Mouse (Mus musculus): ENCODE data around the gene Cnot11.
A peak's percentile ranks its signal among the peaks of the same experiment; 100 is the strongest.

Gene Cnot11

GRCm38 (mm10) chr1:39534831-39535230 is at the start of gene Cnot11:
Gene Cnot11, plus strand, starts transcription at chr1:39534992.
- DNase-seq (ENCODE audit: low spot score in 2 of 2), result no peak

- no peak for DNase-seq (ENCODE audit: low spot score in 2 of 2)
Measured at GRCm38 (mm10) chr1:39487370-39487769, 47.4 kb upstream of the Cnot11 start.

GRCm38 (mm10) chr1:39493165-39493564 is 41.6 kb upstream of the Cnot11 start:
- DNase-seq (ENCODE audit: low spot score in 2 of 2), result no peak

- no peak for DNase-seq (ENCODE audit: low spot score in 2 of 2)
Measured at GRCm38 (mm10) chr1:39493664-39494063, 41.1 kb upstream of the Cnot11 start.

- no peak for DNase-seq (ENCODE audit: low spot score in 2 of 2)
Measured at GRCm38 (mm10) chr1:39496995-39497394, 37.8 kb upstream of the Cnot11 start.

GRCm38 (mm10) chr1:39497748-39498147 is 37.0 kb upstream of the Cnot11 start:
- no peak for DNase-seq (ENCODE audit: low spot score in 2 of 2)

- DNase-seq (ENCODE audit: low spot score in 2 of 2), result no peak
Measured at GRCm38 (mm10) chr1:39499485-39499941, 35.3 kb upstream of the Cnot11 start.

GRCm38 (mm10) chr1:39502817-39503633 is 31.8 kb upstream of the Cnot11 start:
- DNase-seq (ENCODE audit: low spot score in 2 of 2), result peak in 1 of 2 experiments; percentile 26

- DNase-seq (ENCODE audit: low spot score in 2 of 2), result peak in 1 of 2 experiments; percentile 15
Measured at GRCm38 (mm10) chr1:39504261-39504660, 30.5 kb upstream of the Cnot11 start.

GRCm38 (mm10) chr1:39505600-39505999 is 29.2 kb upstream of the Cnot11 start:
- DNase-seq (ENCODE audit: low spot score in 2 of 2), result no peak

GRCm38 (mm10) chr1:39511775-39512174 is 23.0 kb upstream of the Cnot11 start:
- no peak for DNase-seq (ENCODE audit: low spot score in 2 of 2)

- DNase-seq (ENCODE audit: low spot score in 2 of 2), result no peak
Measured at GRCm38 (mm10) chr1:39512183-39512582, 22.6 kb upstream of the Cnot11 start.

- no peak for DNase-seq (ENCODE audit: low spot score in 2 of 2)
Measured at GRCm38 (mm10) chr1:39515303-39515991, 19.3 kb upstream of the Cnot11 start.

GRCm38 (mm10) chr1:39521326-39521725 is 13.5 kb upstream of the Cnot11 start:
- no peak for DNase-seq (ENCODE audit: low spot score in 2 of 2)

GRCm38 (mm10) chr1:39522519-39522918 is 12.3 kb upstream of the Cnot11 start:
- DNase-seq (ENCODE audit: low spot score in 2 of 2), result peak; percentile 24 to 25

GRCm38 (mm10) chr1:39525763-39526162 is 9.0 kb upstream of the Cnot11 start:
- DNase-seq (ENCODE audit: low spot score in 2 of 2), result peak in 1 of 2 experiments; percentile 32

GRCm38 (mm10) chr1:39526371-39527167 is 8.2 kb upstream of the Cnot11 start:
- DNase-seq (ENCODE audit: low spot score in 2 of 2), result no peak

GRCm38 (mm10) chr1:39527432-39527831 is 7.4 kb upstream of the Cnot11 start:
- peak; percentile 29 to 37 for DNase-seq (ENCODE audit: low spot score in 2 of 2)

- no peak for DNase-seq (ENCODE audit: low spot score in 2 of 2)
Measured at GRCm38 (mm10) chr1:39528319-39528718, 6.5 kb upstream of the Cnot11 start.

GRCm38 (mm10) chr1:39530258-39530943 is 4.4 kb upstream of the Cnot11 start:
- peak; percentile 49 to 79 for DNase-seq (ENCODE audit: low spot score in 2 of 2)

GRCm38 (mm10) chr1:39531036-39531435 is 3.8 kb upstream of the Cnot11 start:
- no peak for DNase-seq (ENCODE audit: low spot score in 2 of 2)
